Mouse (Mus musculus) CH12.LX (cell line): ENCODE measurements around the gene Eml6.

Experiments
- CHD2 ChIP-seq: IDR thresholded peaks from 2 replicates; pipeline ENCODE4 v1.6.1; 2011; ENCODE audit warnings: low read length, improper control_type of control experiment
- CTCF ChIP-seq, 2 experiments: IDR thresholded peaks in 1 of 2; conservative IDR thresholded peaks in 1 of 2; 2 replicates each; pipeline ENCODE4 v1.5.1; 2011 to 2012; ENCODE audit warnings: low read depth in 2 of 2, low read length in 2 of 2, improper control_type of control experiment in 1 of 2, inconsistent platforms in 1 of 2, mild to moderate bottlenecking in 1 of 2, moderate library complexity in 1 of 2
- ELF1 ChIP-seq: IDR thresholded peaks from 2 replicates; pipeline ENCODE4 v1.6.1; 2014; ENCODE audit warnings: low read depth, mild to moderate bottlenecking, inconsistent platforms, low read length, improper control_type of control experiment
- JUND ChIP-seq: conservative IDR thresholded peaks from 2 replicates; pipeline ENCODE4 v1.6.1; 2011; ENCODE audit warnings: low read depth, low read length, improper control_type of control experiment
- MEF2A ChIP-seq: IDR thresholded peaks from 2 replicates; pipeline ENCODE4 v1.6.1; 2014; ENCODE audit warnings: low read depth, mild to moderate bottlenecking, inconsistent platforms, low read length, improper control_type of control experiment, borderline replicate concordance
- SMC3 ChIP-seq: IDR thresholded peaks from 2 replicates; pipeline ENCODE4 v1.6.1; 2011; ENCODE audit warnings: low read depth, low read length, improper control_type of control experiment
- TCF12 ChIP-seq: IDR thresholded peaks from 2 replicates; pipeline ENCODE4 v1.6.1; 2014; ENCODE audit warnings: low read depth, mild to moderate bottlenecking, inconsistent platforms, low read length, improper control_type of control experiment

DNA sequence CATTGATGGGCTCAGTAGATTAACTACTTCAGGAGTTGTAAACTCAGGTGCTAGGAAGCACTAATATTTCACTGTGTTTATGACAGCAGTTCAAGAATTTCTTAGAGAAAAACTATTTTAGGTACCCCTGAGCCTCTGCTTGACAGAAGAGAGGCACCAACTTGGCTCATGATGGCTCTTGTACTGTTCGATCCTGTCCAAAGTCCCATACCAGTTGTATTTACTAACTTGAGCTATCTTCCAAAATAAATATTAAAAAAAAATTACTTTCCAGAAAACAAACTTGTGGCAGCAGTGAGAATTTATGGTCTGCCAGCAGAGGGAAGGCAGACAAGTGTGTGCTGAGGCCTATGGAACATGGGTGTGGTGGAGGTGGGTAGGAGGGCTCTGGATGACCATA lies 263.1 kb downstream of the Eml6 start:
- TF ChIP-seq JUND (no peak), ELF1 (no peak), CTCF (conservative IDR thresholded peaks at IDR 0.05 in 1 of 2, IDR thresholded peaks at IDR 0.05 in 1 of 2; ENCODE audit: low read depth in 2 of 2, low read length in 2 of 2) (no peak), CHD2 (no peak), MEF2A (no peak), TCF12 (no peak), SMC3 (no peak)
